Mouse (Mus musculus) MEL (cell line): ENCODE data around the gene Prss44. TPM values are rescaled to one million over a fixed set of nuclear protein-coding genes. Genes with fewer than 3 reads are reported as not detected.

Experiments used
- DNase-seq: peaks from one replicate; pipeline ENCODE4 v3.0.0; 2011; ENCODE audit warnings: low read depth, low spot score
- H3K27ac ChIP-seq: 2 replicates; pipeline ENCODE4 v1.5.1; 2012; ENCODE audit warnings: low read depth, mild to moderate bottlenecking, control low read depth, low read length, moderate library complexity; ENCODE audit not compliant: control insufficient read depth
- H3K27me3 ChIP-seq, 2 experiments: fragments of 150-350 bp in 1 of 2; sonication (generic) in 1 of 2; 2 replicates each; pipeline ENCODE4 v1.6.1; 2012; ENCODE audit warnings: low read length in 2 of 2, mild to moderate bottlenecking in 2 of 2, improper control_type of control experiment in 1 of 2, moderate library complexity in 1 of 2; ENCODE audit not compliant: insufficient read depth in 2 of 2, control insufficient read depth in 1 of 2
- H3K36me3 ChIP-seq, 2 experiments: 2 replicates each; pipeline ENCODE4 v1.6.1; 2012 to 2014; ENCODE audit warnings: low read length in 2 of 2, improper control_type of control experiment in 1 of 2, inconsistent platforms in 1 of 2, mild to moderate bottlenecking in 1 of 2; ENCODE audit not compliant: insufficient read depth in 2 of 2, control insufficient read depth in 1 of 2
- H3K4me1 ChIP-seq, 2 experiments: fragments of 150-350 bp in 1 of 2; sonication (generic) in 1 of 2; 2 replicates each; pipeline ENCODE4 v1.6.1; 2012; ENCODE audit warnings: low read length in 2 of 2, improper control_type of control experiment in 1 of 2, mild to moderate bottlenecking in 1 of 2; ENCODE audit not compliant: insufficient read depth in 2 of 2, control insufficient read depth in 1 of 2
- H3K4me3 ChIP-seq, 2 experiments: fragments of 150-350 bp in 1 of 2; sonication (generic) in 1 of 2; 2 replicates each; pipeline ENCODE4 v1.5.1; 2012; ENCODE audit warnings: low read depth in 2 of 2, low read length in 2 of 2, mild to moderate bottlenecking in 2 of 2, moderate library complexity in 2 of 2, control low read depth in 1 of 2, improper control_type of control experiment in 1 of 2; ENCODE audit not compliant: control insufficient read depth in 1 of 2, insufficient read depth in 1 of 2
- H3K79me2 ChIP-seq: 2 replicates; pipeline ENCODE4 v1.6.1; 2012; ENCODE audit warnings: mild to moderate bottlenecking, low read length, moderate library complexity; ENCODE audit not compliant: control insufficient read depth, poor library complexity, insufficient read depth
- H3K9ac ChIP-seq: 2 replicates; pipeline ENCODE4 v1.6.1; 2012; ENCODE audit warnings: low read depth, mild to moderate bottlenecking, control low read depth, low read length, moderate library complexity; ENCODE audit not compliant: control insufficient read depth, poor library complexity, severe bottlenecking
- H3K9me3 ChIP-seq: fragments of 150-350 bp; sonication (generic); replicated peaks from 2 replicates; pipeline ENCODE4 v1.6.1; 2012; ENCODE audit warnings: mild to moderate bottlenecking, low read length, improper control_type of control experiment, moderate library complexity; ENCODE audit not compliant: insufficient read depth
- BHLHE40 ChIP-seq: IDR thresholded peaks from 2 replicates; pipeline ENCODE4 v1.6.1; 2012; ENCODE audit warnings: low read depth, mild to moderate bottlenecking, inconsistent platforms, low read length, improper control_type of control experiment, borderline replicate concordance
- E2F4 ChIP-seq: IDR thresholded peaks from 2 replicates; pipeline ENCODE4 v1.6.1; 2011; ENCODE audit warnings: low read depth, low read length, improper control_type of control experiment, borderline replicate concordance
- ETS1 ChIP-seq: IDR thresholded peaks from 2 replicates; pipeline ENCODE4 v1.6.1; 2012; ENCODE audit warnings: low read depth, mild to moderate bottlenecking, inconsistent platforms, low read length, improper control_type of control experiment, moderate library complexity
- GABPA ChIP-seq: IDR thresholded peaks from 2 replicates; pipeline ENCODE4 v1.6.1; 2012; ENCODE audit warnings: low read depth, mild to moderate bottlenecking, inconsistent platforms, low read length, improper control_type of control experiment, moderate library complexity
- HCFC1 ChIP-seq: IDR thresholded peaks from 2 replicates; pipeline ENCODE4 v1.6.1; 2012; ENCODE audit warnings: low read depth, mild to moderate bottlenecking, inconsistent platforms, low read length, improper control_type of control experiment, moderate library complexity
- JUND ChIP-seq: IDR thresholded peaks from 2 replicates; pipeline ENCODE4 v1.6.1; 2011; ENCODE audit warnings: low read depth, mild to moderate bottlenecking, improper control_type of control experiment, low read length
- KAT2A ChIP-seq: conservative IDR thresholded peaks from 2 replicates; pipeline ENCODE4 v1.6.1; 2012; ENCODE audit warnings: low read depth, low read length, improper control_type of control experiment, inconsistent platforms
- MAX ChIP-seq: IDR thresholded peaks from 2 replicates; pipeline ENCODE4 v1.6.1; 2011; ENCODE audit warnings: low read length, improper control_type of control experiment
- MAZ ChIP-seq: IDR thresholded peaks from 2 replicates; pipeline ENCODE4 v1.6.1; 2012; ENCODE audit warnings: low read depth, mild to moderate bottlenecking, inconsistent platforms, low read length, improper control_type of control experiment
- MXI1 ChIP-seq: IDR thresholded peaks from 2 replicates; pipeline ENCODE4 v1.6.1; 2011; ENCODE audit warnings: mild to moderate bottlenecking, low read depth, low read length, improper control_type of control experiment
- MYB ChIP-seq: IDR thresholded peaks from 2 replicates; pipeline ENCODE4 v1.6.1; 2011; ENCODE audit warnings: mild to moderate bottlenecking, low read depth, low read length, improper control_type of control experiment
- NELFE ChIP-seq: IDR thresholded peaks from 2 replicates; pipeline ENCODE4 v1.6.1; 2011; ENCODE audit warnings: low read depth, low read length, improper control_type of control experiment
- POLR2AphosphoS2 ChIP-seq: IDR thresholded peaks from 2 replicates; pipeline ENCODE4 v1.6.1; 2011; ENCODE audit warnings: low read length, improper control_type of control experiment
- RAD21 ChIP-seq: IDR thresholded peaks from 2 replicates; pipeline ENCODE4 v1.6.1; 2011; ENCODE audit warnings: mild to moderate bottlenecking, low read depth, low read length, improper control_type of control experiment
- RCOR1 ChIP-seq: IDR thresholded peaks from 2 replicates; pipeline ENCODE4 v1.6.1; 2012; ENCODE audit warnings: low read depth, mild to moderate bottlenecking, inconsistent platforms, low read length, improper control_type of control experiment
- SIN3A ChIP-seq: IDR thresholded peaks from 2 replicates; pipeline ENCODE4 v1.6.1; 2012; ENCODE audit warnings: low read length, improper control_type of control experiment, inconsistent platforms
- UBTF ChIP-seq: IDR thresholded peaks from 2 replicates; pipeline ENCODE4 v1.6.1; 2012; ENCODE audit warnings: low read depth, mild to moderate bottlenecking, inconsistent platforms, low read length, improper control_type of control experiment, moderate library complexity, borderline replicate concordance; ENCODE audit not compliant: insufficient read depth
- USF2 ChIP-seq, 2 experiments: IDR thresholded peaks; 2 replicates each; pipeline ENCODE4 v1.6.1; 2011 to 2012; ENCODE audit warnings: improper control_type of control experiment in 2 of 2, low read length in 2 of 2, borderline replicate concordance in 1 of 2, inconsistent platforms in 1 of 2, low read depth in 1 of 2, mild to moderate bottlenecking in 1 of 2; ENCODE audit not compliant: insufficient read depth in 1 of 2
- ZKSCAN1 ChIP-seq: IDR thresholded peaks from 2 replicates; pipeline ENCODE4 v1.6.1; 2012; ENCODE audit warnings: low read depth, mild to moderate bottlenecking, inconsistent platforms, low read length, improper control_type of control experiment, moderate library complexity
- ZMIZ1 ChIP-seq: IDR thresholded peaks from 2 replicates; pipeline ENCODE4 v1.6.1; 2012; ENCODE audit warnings: low read depth, mild to moderate bottlenecking, inconsistent platforms, low read length, improper control_type of control experiment, moderate library complexity
- ZNF384 ChIP-seq: IDR thresholded peaks from 2 replicates; pipeline ENCODE4 v1.6.1; 2012; ENCODE audit warnings: low read depth, mild to moderate bottlenecking, inconsistent platforms, low read length, improper control_type of control experiment
- polyA plus RNA-seq, 2 experiments: library from polyadenylated mRNA; stranded (reverse) in 1 of 2; unstranded in 1 of 2; fragments of >175 nt in 1 of 2; fragments of >200 nt in 1 of 2; gene quantifications; 2 replicates each; pipeline versions ENCODE4 v1.2.1 to v1.2.4; 2012; ENCODE audit warnings: low replicate concordance in 2 of 2, low read depth in 1 of 2; ENCODE audit not compliant: insufficient read length in 2 of 2, insufficient read depth in 1 of 2, missing spikeins in 1 of 2
- total RNA-seq: library from RNA; depleted of rRNA; stranded (reverse); fragments of 300-350 nt; gene quantifications from 2 replicates; pipeline ENCODE4 v1.2.3, GENCODE M21; 2012

The Prss44 gene
- total and polyA plus RNA-seq, 3 experiments, result not detected

DNA sequence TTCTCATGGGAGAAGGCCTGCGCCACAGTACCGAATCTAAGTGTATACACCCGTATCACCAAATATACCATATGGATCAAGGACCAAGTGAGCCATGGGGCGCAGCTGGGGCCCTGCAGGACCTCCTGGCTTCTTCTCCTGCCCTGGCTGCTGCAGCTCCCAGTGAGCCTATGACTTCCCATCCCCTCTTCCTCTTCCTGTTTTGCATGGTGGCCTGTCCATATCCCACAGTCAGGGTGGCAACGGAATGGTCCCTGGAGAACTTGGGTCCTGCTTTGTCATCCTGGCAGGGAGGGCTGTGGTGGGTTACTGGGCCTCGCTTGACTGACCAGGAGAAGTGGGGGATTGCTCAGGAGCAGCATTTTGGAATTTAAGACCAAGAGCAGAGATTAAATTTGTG is 27.1 kb downstream of the Prss44 start:
- TF ChIP-seq BHLHE40, result no peak
- no peak for TF ChIP-seq UBTF
- TF ChIP-seq RCOR1, result no peak
- TF ChIP-seq E2F4, result no peak
- no peak for TF ChIP-seq ZKSCAN1
- no peak for TF ChIP-seq MAX
- TF ChIP-seq POLR2AphosphoS2, result no peak
- no peak for TF ChIP-seq MYB
- TF ChIP-seq NELFE, result no peak
- TF ChIP-seq, all 39 proteins: peak for 0
- no peaks in the 10 kb centered on the region for H3K4me1 ChIP-seq
- H3K79me2 ChIP-seq, result no peaks in the 10 kb centered on the region
- H3K9me3 ChIP-seq, result no peaks in the 10 kb centered on the region
- H3K36me3 ChIP-seq, result no peaks in the 10 kb centered on the region
- DNase-seq, result no peak
- no peak overlapping the region for H3K9ac ChIP-seq
- H3K4me3 ChIP-seq, result no peak overlapping the region
- H3K27me3 ChIP-seq, result no peaks in the 10 kb centered on the region
- H3K27ac ChIP-seq, result no peak overlapping the region

DNA sequence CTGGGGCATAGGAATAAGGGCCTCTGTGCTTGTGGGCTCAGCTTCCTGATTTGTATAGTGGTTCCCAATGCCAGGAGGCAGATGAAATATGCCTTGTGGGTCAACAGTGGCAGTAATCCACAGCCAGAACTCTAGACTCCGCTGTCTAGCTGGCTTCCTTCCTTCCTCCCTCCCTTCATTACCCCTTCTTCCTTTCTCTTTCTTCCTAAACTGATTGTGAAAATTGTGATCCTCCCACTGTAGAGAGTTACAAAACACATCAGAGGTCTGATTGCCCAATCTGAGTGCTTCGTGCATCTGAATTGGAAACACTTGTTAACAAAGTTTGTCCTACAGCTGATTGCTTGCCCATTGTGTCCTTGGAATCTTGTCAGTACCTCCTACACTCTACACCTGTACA is 27.6 kb downstream of the Prss44 start:
- Histone ChIP-seq H3K9me3 (no peaks in the 10 kb centered on the region), H3K27ac (no peak overlapping the region), H3K79me2 (no peaks in the 10 kb centered on the region), H3K36me3 (no peaks in the 10 kb centered on the region), H3K9ac (no peak overlapping the region), H3K4me1 (no peaks in the 10 kb centered on the region), H3K4me3 (no peak overlapping the region), H3K27me3 (no peaks in the 10 kb centered on the region)
- DNase-seq, result no peak
- TF ChIP-seq USF2 (IDR thresholded peaks at IDR 0.05; ENCODE audit: borderline replicate concordance in 1 of 2, insufficient read depth in 1 of 2, low read depth in 1 of 2, low read length in 2 of 2) (no peak), ZMIZ1 (no peak), ZNF384 (no peak)

- Histone ChIP-seq H3K9ac (no peak within 1 kb of the TSS), H3K27ac (no peak within 1 kb of the TSS), H3K36me3 (no peaks in the 10 kb centered on the region), H3K4me3 (no peak within 1 kb of the TSS), H3K9me3 (no peaks in the 10 kb centered on the region), H3K4me1 (no peaks in the 10 kb centered on the region), H3K27me3 (no peaks in the 10 kb centered on the region), H3K79me2 (no peaks in the 10 kb centered on the region)
- TF ChIP-seq E2F4 (no peak), MAX (no peak), USF2 (IDR thresholded peaks at IDR 0.05; ENCODE audit: borderline replicate concordance in 1 of 2, insufficient read depth in 1 of 2, low read depth in 1 of 2, low read length in 2 of 2) (no peak), MXI1 (no peak), ETS1 (no peak), KAT2A (no peak), GABPA (no peak), NELFE (no peak), RAD21 (no peak), SIN3A (no peak), JUND (no peak), ZKSCAN1 (no peak), ZMIZ1 (no peak), MAZ (no peak), HCFC1 (no peak)
- DNase-seq, result no peak
These were observed 30.4 kb downstream of the Prss44 start, which contains the start of gene Prss46 for GRCm38 (mm10) chr9:110844206-110844605. Gene Prss46, plus strand, starts transcription at chr9:110844506.
